Mouse (Mus musculus): ENCODE measurements around the gene Yeats4.

DNA sequence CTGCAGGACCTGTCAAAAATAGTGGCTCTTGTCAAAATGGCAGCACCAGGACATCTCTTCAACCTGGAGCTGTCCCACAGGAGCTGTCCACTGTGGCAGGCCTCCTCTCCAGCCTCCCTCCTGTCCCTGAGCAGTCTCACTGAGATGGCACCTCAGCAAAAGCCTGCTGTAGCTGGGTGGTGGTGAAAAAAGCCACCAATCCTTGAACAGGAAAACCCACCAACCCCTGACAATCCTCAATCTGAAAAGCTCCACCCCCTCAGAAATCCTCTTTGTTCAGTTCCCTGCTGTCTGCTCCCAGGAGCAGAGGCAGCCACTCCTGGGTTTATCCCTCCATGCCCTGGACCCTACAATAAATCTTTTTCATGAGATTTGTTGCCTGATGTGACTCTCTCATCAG, 35.6 kb upstream of the Yeats4 start:
- TF ChIP-seq ZNF384 (IDR thresholded peaks at IDR 0.05; ENCODE audit: low read depth, low read length) (no peak), CTCF (conservative IDR thresholded peaks at IDR 0.05 in 1 of 2, IDR thresholded peaks at IDR 0.05 in 1 of 2; ENCODE audit: low read depth in 2 of 2, low read length in 2 of 2) (no peak), E2F4 (IDR thresholded peaks at IDR 0.05; ENCODE audit: insufficient replicate concordance, low read depth, low read length) (no peak), POLR2A (IDR thresholded peaks at IDR 0.05; ENCODE audit: low read depth, low read length) (no peak), ELF1 (IDR thresholded peaks at IDR 0.05; ENCODE audit: low read depth, low read length) (no peak), GABPA (IDR thresholded peaks at IDR 0.05; ENCODE audit: insufficient replicate concordance, low read depth, low read length) (no peak)
